Mouse (Mus musculus): Measurements from ENCODE around the gene Pid1.

DNA sequence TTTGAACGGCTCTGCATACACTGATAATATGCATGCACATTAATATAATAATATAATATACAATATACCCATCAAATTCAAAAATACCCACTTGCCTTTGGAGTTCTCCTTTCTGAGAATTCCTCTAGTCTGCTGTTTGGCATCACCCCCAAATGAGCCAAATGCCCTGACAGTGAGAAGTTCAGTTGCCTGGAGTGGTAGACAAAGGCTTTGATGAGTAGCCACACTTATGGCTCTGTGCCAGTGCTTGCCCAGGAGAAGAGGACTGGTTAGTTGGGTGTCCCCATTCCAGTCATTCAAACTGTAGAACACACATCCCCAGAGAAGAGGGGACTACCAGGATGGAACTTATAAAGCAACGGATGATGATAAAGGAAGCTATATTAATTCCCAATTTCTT lies 106.3 kb downstream of the Pid1 start:
- TF ChIP-seq CTCF (IDR thresholded peaks at IDR 0.05; ENCODE audit: low read depth, low read length) (no peak), POLR2A (IDR thresholded peaks at IDR 0.05; ENCODE audit: insufficient read depth, low read length) (no peak)
